Mouse (Mus musculus): ENCODE results near the gene Serpina11. TPM values are rescaled to one million over a fixed set of nuclear protein-coding genes. Genes with fewer than 3 reads are reported as not detected.
A peak's percentile ranks its signal among the peaks of the same experiment; 100 is the strongest.

Gene Serpina11
- under 1 TPM in 1 of 4 experiments, not detected in 3; 0.32 TPM for total RNA-seq (2022)

GRCm38 (mm10) chr12:103989857-103990256 is at the start of gene Serpina11:
TSS of gene Serpina11 (minus strand) at chr12:103989957.
- no peak for DNase-seq (ENCODE audit: low spot score)

- no peak for DNase-seq (ENCODE audit: low spot score)
Observed at GRCm38 (mm10) chr12:104038181-104038580, 48.4 kb upstream of the Serpina11 start.

DNA sequence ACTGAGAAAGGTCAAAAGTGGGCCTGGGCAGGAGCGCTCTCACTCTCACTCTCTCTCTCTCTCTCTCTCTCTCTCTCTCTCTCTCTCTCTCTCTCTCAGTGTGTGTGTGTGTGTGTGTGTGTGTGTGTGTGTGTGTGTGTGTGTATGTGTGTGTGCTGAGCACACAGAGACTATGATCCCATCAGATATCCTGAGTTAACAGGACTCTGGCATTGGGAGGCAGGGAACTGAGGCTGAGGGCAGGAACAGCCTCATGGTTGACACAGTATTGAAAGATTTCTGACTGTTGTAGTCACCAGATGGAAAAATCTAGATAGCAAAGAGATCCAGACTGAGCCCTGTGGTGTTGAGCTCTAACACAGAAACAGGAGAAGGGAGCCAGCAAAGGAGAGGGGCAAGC is 44.0 kb upstream of the Serpina11 start:
- no peak for DNase-seq (ENCODE audit: low spot score)

DNA sequence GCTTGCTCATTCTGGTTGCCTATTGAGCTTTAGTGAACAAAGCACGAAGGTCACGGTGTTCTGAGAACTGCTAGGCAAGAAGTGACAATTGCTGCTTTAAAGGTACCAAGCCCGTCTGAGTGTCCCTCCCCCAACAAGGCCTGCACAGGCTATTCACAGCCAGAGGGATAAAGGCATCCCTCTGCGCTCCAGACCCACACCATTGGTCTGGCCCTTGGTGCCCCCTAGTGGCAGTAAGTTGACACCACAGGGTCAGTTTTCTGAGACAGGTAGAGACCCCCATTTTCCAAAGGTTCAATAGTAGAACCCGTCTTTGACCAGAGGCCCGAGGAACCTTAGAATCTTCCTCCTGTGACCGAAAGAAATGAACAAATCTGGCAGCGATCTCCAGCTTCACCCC is 40.2 kb upstream of the Serpina11 start:
- DNase-seq (ENCODE audit: low spot score) = peak; percentile 28

DNA sequence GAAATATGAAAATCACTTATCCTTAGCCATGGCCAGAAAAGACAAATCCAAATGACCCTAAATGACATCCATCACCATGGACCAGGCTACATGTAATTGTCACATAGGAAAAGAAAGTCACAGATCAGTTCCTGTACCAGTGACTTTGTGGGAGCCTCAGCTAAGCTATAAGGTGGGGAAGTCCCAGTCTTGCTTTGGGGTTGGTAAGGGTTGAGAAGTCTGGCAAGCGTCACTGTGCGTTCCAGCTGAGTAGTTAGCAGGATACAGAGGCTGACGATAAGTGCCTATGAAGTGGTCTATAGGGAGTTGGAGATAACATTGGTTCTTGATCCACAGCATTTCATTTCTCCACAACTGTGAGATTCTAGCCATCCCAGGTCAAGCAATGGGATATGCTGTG is 25.5 kb upstream of the Serpina11 start:
- no peak for DNase-seq (ENCODE audit: low spot score)

DNA sequence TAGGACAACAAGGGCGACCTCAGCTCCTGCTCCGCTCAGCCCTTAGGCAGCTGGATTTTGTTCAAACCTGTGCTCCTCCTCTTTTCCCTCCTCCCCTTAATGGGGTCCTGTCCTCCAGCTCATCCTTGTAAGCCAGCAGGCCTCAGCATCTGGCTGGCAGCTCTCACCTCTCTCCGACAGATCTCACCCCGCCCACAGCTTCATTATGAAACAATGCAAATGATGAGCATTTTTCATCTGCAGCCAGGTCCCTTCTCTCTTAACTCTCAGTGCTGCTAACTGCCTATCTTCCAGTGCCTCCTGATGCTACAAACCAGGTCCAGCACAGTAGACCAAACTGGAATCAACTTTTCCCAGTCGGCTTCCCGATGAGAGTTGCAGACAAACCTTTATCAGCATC is 23.9 kb upstream of the Serpina11 start, which contains the start of gene Serpina9:
Gene Serpina9, minus strand, starts transcription at position 136 of the 400 bp plus-strand sequence.
- no peak for DNase-seq (ENCODE audit: low spot score)

GRCm38 (mm10) chr12:104004689-104005088 is 14.9 kb upstream of the Serpina11 start:
- DNase-seq (ENCODE audit: low spot score) = no peak

- no peak for DNase-seq (ENCODE audit: low spot score)
Observed at GRCm38 (mm10) chr12:104003238-104003612, 13.5 kb upstream of the Serpina11 start.

DNA sequence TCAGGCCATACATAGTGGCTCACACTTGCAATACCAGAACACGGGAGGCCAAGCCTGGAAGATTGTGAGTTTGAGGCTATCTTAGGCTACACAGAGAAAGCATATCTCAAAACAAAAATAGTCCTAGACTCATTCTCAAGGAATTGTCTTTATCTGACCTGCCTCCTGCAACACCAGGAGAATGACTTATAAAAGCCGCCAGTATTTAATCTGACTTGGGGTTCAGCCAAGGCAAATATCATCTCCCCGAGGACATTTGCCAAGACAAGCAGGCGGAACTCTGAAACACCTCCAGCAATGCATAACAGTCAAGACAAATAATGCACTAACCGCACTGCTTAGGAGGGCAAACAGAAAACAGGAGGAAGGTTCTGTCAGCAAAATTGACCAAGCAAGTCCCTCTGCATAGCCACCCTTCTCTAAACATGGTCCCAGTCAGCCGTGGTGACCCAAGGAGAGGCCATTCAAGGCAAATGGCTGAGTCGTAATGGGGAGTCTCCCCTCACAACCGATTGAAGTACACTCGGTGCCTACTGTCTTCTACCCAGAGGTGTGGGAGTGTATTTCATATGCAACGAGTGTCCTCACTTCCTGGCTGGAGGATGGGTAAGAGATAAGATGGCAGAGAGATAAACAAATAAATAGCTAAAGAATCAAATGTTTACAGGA is 12.9 kb upstream of the Serpina11 start:
- DNase-seq (ENCODE audit: low spot score) = peak; percentile 74

DNA sequence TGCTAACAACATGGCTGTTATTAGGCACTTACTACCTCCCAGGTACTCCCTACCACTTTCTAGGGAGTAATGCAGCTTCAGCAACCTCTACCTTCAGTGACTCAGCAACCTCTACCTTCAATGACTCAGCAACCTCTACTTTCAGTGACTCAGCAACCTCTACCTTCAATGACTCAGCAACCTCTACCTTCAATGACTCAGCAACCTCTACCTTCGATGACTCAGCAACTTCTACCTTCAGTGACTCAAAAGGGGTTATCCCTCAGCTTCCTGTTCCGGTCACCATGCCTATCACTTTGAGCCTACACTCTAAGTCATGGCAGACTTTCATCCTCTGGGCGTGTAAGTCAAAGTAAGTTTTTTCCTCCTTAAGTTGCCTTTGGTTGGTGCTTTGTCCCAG is 10.8 kb upstream of the Serpina11 start:
- DNase-seq (ENCODE audit: low spot score) = no peak

DNA sequence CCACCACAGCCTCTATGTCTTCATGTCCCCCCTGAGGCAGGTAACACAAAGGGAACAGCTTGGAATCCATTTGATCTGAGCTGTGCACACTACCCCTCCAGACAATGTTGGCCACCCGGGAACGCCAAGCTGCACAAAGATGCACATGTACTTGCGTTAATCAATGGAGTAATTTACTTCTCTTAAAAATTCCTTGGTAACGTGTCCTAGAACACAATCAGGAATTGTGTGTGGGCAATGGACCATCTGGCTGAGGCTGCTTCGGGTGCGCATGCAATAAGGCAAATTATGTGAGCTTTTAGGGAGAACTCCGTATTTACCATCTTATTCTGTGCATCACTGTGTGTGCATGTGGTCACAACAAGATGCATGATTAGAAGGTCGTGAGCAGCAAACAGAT is 9.9 kb upstream of the Serpina11 start:
- no peak for DNase-seq (ENCODE audit: low spot score)

- no peak for DNase-seq (ENCODE audit: low spot score)
Observed at GRCm38 (mm10) chr12:103996513-103996912, 6.8 kb upstream of the Serpina11 start.

DNA sequence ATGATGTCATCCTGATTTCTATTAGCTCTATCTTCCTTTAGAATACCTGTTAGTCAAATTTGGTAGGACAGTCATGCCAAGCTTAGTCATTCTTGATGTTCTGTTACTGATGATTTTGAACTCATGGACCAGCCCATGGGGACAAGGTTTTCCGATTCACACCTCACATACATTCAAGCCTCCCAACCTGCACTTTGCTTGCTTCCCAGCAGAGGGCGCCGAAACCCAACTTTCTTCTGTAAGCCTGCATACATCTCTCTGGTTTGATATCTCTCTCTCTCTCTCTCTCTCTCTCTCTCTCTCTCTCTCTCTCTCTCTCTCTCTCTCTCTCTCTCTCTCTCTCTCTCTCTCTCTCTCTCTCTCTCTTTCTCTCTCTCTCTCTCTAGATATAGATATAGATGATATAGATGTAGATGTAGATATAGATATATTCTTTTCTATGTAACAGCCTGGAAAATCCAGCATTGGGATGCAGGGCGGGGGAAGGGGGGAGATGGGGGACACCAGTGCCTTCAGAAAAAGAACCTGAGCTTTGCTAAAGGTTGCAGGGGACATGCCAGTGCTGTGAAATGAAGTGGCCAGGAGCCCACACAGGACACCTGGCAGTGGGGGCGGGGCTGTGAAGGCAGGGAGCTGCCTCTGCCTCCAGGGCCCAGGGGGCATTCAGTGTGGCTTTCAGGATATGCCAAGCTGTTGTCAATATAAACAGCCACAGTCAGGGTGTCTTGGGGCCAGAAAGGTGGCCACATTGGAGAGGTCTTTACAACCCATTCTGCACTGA is 5.7 kb upstream of the Serpina11 start:
- DNase-seq (ENCODE audit: low spot score) = peak; percentile 65

DNA sequence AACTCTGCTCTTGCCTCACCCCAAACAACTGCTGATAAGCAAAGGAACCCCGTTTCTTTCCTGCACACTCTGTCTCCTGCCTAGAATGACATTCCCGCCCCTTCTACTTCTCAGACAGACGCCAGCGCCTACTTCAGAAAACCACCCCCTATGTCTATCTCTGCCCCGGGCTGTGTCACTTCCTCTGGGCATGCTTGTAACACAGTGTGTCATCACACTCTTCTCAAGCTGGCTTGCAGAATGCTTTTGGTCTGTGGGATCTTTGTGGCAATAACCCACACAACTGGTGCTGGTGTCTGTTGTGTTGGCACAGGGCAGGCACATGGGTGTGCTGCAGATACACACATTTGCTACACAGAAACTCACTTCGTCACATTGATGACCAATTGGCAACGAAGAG is 3.2 kb upstream of the Serpina11 start:
- DNase-seq (ENCODE audit: low spot score) = no peak

- no peak for DNase-seq (ENCODE audit: low spot score)
Observed at GRCm38 (mm10) chr12:103989514-103989767, 316 bp downstream of the Serpina11 start.

GRCm38 (mm10) chr12:103988754-103989513 is 823 bp downstream of the Serpina11 start:
- no peak for DNase-seq (ENCODE audit: low spot score)

DNA sequence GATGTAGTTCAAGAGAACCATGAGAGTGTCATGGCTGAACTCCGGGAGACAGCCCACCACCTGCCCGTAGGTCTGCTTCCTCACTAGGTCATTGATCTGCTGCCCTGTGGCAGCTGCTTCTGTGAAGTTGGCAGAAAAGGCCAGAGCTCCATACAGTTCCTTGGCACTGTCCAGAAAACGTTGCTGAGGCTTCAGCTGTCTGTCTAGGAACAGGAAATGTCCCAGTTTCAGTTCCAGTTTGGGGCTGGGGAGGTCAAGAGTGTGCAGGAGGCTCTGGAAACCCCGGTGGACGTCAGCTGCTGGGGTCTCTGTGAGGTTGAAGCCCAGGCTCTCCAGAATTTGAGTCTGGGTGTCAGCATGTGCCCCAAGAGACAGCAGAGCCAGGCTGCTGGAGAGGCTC is 3.9 kb downstream of the Serpina11 start:
- DNase-seq (ENCODE audit: low spot score) = no peak

GRCm38 (mm10) chr12:103984935-103985334 is 4.8 kb downstream of the Serpina11 start:
- DNase-seq (ENCODE audit: low spot score) = peak; percentile 15

GRCm38 (mm10) chr12:103981646-103982360 is 8.0 kb downstream of the Serpina11 start:
- DNase-seq (ENCODE audit: low spot score) = no peak

GRCm38 (mm10) chr12:103978294-103978693 is 11.5 kb downstream of the Serpina11 start:
- no peak for DNase-seq (ENCODE audit: low spot score)

- DNase-seq (ENCODE audit: low spot score) = no peak
Observed at GRCm38 (mm10) chr12:103977846-103978245, 11.9 kb downstream of the Serpina11 start.

DNA sequence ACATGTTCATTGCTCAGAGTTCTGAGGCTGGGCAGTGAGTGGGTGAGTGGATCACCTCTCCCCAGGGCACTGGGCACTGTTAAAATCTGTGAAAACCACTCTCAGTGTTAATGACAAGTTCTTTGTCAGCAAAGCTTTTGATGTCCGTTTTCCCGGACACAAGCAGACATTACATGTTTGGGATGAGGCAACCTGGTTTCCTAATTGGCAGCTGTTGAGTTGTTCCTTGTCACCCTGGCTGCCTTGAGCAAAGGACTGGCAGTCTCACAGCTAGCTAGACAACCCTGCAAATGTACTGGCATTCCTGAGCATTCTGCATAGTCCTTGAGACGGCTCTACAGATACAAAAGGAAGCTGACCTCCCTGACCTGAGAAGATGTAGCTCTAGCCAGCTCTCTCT is 12.7 kb downstream of the Serpina11 start:
- DNase-seq (ENCODE audit: low spot score) = no peak

Data from heart, adult 8-10 months (tissue).